Mouse (Mus musculus) left cerebral cortex, adult 11 months (tissue): ENCODE data around the gene Zfp385a.
A peak's percentile ranks its signal among the peaks of the same experiment; 100 is the strongest.

Experiments used
- DNase-seq: peaks from one replicate; pipeline ENCODE4 v3.0.0; 2022; ENCODE audit warnings: low spot score

Gene Zfp385a

DNA sequence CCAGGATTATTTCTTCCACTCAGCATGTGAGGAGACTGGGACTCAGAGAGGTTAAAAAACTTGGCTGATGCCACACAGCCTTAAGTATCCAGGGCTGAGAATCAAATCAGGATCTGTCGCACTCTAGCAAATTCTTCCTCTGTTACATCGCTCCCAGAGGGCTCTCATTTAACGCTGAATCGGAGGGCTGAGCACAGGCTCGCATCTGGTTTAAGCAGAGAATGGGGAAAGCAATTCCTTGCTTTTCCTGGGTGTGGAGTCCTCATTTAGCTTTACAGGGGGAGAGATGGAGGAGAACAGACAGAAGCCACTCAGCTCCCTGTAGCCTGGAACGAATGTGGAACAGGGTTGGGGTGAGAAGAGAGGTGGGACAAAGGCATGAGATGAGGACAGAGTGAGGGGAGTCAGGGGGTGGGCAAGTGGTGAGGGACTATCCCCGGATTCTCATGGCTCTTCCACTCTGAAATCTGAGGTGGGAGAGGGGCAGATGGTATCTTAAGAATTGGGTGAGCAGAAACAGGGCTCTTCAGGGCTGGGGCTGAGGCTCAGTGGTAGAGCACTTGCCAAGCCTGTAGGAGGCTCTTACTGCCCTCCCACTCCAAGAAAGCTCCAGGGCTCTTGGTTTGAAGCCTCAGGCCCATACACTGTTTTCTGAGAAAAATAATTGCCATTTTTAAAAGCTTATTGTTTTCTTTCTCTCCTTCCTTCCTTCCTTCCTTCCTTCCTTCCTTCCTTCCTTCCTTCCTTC is 4.2 kb downstream of the Zfp385a start:
- no peak for DNase-seq

DNA sequence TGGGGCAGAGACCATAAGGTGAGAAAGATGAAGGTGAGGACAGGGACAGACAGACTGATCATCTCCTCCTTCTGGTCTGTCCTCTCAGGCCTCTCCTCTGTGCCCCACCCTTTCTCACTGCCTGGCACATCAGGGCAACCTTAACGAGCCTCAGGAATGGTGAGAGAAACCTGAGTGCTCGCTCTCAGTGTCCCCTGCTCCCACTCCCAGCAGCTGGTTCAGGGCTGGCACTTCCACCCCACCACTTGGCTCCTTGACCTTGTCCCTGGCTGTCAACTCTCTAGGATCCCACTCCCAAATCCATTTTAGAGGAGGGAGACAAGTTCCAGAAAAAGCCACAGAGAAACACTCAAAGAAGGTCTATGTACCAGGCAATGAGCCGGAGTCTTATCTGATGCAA is 4.9 kb downstream of the Zfp385a start:
- no peak for DNase-seq

DNA sequence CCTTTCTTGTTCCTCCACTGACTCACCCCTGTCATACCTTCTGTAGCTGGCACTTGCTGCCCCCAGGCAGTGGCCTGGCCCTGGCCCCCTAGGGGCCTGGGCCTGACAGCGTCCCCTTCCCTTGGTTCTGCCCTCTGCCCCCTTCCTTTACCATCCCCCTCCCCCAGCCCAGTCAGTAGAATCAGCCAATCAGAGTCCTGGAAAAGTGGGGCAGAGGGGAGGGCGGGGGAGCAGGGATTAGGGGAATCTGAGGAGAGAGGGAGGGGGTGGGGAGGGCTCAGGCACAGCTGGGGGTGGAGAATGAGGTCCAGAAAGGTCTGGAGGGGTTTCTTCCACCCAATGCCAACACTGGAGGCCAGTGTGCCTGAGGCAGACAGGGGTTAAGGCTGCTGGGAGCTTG is 5.7 kb downstream of the Zfp385a start:
- DNase-seq, result no peak

DNA sequence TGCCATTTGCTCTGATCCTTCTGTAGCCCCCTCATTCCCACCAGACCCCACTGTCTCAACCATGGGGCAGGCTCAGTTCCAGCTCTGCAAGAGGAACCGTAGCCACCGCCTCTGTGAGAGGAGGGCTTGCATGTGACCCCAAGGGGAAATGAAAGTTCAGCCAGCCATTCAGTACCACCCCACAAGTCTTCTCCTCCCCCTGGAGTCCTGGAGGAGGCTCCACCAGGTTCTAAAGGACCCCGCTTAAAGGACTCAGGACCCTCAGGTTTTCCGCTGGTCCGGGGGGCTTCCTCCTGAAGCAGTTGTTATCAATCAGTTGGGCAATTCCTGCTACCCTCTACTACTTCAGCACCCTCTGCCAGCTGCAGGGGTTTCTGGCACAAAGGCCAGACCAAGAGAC is 6.2 kb downstream of the Zfp385a start:
- no peak for DNase-seq

DNA sequence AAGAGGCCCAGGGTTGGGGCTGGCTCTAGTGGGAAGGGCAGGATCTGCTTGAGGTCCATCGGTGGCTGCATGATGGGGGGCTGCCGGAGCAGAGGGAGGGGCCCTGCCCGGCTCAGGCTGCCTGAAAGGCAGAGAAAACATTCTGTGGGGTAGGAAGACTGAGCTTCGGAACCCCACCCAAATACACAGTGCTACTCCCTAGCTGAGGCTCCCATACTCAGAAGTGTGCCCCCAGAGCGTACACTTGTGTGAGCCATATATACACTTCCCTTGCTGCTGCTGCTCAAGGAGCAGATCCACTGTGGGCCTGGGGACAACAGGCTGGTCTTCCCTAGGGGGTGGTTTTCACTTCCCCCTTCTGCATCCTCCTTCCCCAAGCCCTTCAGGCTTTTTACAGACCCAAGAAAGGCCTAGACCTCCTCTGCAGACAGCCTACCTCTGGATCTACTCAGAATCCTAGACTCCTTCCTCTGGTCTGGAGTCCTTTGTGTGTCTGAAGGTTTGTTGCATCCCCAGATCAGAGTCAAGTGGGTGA is 6.7 kb downstream of the Zfp385a start:
- no peak for DNase-seq

DNA sequence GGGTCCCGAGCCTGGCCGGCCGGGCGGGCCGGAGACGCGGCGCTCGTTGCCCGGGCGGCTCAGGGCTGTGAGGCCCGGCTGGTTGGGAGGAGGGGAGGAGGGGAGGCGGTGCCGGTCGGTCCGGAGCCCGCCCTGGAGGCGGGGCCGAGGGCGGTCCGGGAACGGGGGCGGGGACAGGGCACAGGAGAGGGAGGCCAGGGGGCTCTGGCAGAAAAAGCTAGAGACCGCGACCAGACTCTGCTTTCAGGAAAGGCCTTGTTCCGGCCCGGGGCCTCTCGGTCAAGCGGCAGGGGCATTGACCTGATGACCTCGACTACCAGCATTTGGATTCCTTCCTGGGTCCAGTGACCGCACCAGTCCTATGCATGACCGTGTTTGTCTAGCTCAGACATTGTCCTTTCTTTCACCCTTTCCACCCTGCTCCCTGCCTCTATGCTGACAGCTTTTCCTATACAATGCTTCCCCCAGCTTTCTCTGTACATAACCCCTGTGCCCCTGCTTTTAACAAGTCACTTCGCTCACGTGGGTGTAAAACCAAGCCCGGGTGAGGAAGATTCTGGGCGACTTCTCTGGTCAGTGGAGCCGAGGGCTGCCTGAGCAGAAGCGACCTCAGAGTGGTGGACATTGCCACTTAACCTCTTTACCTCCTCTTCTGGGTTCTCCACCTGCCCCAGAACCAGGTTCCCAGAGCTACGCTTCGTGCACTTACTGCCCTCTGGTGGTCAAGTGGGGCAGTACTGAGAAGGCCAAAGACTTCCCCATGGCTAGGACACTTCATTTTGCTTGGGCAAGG is 16.2 kb downstream of the Zfp385a start:
- DNase-seq, result no peak

DNA sequence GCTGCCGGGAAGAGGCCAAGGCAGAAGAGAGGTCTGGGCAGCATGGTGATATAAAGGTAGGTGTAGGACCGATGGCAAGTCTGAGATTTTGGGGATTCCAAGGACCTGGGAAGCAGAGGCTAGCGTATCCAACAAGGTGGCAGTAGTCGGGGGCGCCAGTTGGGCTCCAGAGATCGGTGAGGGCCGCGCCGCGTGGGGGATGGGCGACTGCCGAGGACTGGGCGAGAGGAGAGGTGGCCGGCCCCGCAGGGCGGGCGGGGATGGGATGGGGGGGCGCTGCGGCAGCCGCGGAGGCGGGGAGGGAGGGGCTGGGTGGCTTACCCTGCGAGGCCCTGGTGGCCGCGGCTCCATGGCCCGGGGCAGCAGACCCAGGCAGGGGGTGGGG is 16.8 kb downstream of the Zfp385a start:
- no peak for DNase-seq

DNA sequence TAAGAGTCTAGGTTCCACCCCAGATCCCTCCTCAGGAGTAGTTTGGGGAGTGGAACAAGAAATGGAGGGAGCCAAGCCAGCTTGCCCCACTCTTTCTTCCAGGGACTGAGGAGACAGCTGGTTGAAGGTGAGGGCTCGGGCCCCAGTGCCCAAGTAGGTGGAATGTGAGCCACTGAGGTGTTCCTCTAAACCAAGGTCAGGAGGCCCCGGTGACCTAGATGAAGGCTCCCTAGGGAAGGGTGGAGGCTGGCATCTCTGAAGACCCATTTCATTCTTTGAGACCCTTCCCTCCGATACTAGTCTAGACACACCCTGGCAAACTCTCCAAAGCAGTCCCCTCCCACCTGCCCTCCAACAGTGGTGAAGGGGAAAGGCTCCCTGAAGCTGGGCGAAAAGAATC is 17.5 kb downstream of the Zfp385a start:
- DNase-seq, result no peak

DNA sequence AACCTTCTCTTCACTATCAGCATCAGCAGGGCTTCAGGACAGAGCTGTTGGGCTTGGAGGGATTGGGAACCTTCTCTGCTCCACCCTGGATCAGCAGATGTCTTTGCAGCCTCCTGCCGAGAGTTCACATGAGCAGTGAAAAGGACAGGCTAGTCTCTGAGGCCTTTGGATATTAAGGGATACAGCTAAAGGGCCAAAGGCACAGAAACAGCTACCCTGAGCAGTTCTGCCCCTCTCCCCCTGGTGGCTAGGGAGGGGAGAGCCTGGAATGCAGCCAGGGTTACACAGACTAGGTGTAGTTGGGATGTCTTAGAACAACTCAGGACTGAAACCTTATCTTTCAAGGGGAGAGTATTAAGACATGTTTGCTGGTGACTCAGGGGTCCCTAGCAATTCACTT is 18.8 kb downstream of the Zfp385a start:
- DNase-seq, result no peak

DNA sequence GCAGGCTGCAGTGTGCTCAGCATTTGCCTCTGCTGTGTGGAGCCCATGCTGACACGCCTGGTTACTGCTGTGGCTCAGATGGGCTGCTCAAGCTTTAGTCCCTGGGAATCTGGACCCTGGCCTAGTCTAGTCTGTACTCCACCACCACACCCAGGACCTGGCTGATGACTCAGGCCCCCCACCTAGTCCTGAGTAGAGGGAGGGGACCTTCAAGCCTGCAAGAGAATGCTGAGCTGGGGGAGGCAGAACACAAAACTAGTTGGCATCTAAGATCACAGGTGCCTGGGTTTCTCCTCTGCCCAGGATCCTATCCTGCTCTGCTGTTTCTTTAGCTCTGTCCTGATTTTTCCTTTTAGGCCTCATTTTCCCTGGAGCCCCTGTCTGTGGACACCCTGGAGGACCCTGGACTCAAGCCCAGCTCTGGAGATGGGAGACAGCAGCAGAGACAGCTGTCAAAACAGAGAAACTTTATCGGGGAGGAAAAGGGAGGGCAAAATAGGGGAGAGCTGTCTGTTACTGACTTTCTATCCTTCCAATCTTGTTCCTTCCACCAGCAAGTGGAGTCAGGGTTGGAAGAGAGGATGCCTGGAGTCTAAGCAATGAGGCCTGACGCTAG is 21.6 kb downstream of the Zfp385a start:
- no peak for DNase-seq

DNA sequence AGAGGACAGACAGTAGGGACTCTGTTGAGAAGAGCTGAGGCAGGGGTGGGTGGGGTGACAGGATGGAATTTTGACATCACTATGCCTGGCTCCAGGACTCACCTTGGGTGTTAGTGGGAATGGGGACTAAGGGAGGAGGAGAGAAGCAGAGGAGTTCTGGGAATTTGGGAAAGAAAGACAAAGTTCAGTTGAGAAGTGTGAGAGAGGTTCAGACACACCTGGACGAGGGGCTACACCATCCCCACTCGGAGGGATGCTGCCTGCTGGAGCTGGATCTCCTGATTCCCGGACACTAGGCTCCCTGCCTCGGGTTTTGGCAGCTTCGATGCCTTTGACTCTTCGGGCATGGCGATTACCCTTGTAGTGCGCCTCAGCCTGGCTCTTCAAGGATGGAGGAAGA is 22.2 kb downstream of the Zfp385a start:
- DNase-seq, result no peak

DNA sequence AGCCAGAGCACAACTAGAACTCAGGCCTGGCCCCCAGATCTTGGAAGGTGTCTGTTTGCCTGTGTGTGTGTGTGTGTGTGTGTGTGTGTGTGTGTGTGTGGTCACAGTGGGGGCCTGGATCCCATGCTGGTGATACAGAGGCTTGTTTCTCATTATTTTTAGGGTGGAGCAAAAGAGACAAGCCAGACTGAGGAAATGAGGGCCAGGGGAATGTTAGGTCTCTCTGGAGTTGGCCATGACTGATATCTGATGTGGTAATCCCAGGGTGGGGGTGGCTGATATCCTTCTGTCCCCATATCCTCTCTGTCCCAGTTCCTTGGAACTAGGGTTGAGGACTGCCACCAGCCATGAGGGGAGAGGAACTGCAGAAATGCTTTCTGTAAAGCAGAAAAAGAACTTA is 22.8 kb downstream of the Zfp385a start:
- DNase-seq, result no peak

DNA sequence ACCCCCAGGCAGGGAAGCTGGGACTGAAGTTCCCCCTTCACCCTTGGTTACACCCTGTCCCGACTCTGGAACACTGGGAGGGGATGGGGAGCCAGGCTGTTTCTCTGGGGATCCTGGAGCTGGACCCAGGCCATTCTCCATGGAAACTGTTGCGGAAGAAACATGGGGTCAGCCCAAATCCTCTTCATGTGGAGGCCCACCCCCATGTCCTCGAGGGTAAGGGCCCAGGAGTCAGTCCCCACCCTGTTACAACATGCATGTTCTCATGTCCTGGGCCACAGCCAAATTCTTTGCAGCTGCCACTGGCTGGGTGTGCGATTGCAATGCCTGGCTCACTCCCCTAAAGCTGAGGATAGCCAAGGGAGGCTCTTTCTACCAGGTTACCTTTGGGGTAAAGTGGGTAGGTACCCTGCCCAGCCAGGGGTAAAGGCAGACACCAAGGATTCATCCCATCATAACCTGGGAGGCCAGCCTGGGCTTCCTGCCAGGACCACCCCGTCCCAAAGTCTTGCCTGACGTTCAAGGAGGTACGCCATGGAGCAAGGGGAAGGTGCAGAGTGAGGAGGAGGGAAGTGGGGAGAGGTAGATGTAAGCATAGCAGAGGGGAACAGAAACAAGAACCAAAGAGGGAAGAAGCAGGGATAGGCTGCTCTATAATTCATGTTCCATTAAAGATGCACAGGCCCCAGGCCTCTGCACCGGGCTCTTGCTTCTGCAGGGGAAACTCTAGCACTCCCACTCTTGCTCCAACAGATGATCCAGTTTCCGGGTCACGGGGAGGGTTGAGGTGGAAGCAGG is 23.7 kb downstream of the Zfp385a start:
- no peak for DNase-seq

DNA sequence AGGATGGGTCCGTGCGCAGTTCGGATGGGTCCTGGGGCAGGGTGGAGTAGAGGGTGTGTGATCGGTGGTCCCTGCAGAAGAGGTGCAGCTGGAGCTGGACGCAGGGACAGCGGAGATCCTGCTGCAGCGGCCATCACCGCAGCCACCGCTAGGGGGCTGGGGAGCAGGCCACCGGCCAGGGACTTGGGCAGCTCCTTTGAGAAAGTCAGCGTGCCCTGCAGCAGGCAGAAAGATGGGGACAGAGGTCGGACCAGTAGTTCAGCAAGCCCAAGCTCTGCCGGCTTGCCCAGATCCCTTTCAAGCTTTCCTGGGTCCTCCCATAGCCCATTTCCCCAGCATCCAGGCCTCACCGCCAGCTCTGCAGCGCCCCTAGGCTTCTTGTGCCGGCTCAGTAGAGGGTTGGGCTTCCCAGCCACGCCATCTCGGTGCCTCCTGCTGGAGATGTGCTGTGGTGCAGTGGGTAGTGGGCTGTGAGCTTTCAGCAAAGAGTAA is 24.8 kb downstream of the Zfp385a start:
- no peak for DNase-seq

DNA sequence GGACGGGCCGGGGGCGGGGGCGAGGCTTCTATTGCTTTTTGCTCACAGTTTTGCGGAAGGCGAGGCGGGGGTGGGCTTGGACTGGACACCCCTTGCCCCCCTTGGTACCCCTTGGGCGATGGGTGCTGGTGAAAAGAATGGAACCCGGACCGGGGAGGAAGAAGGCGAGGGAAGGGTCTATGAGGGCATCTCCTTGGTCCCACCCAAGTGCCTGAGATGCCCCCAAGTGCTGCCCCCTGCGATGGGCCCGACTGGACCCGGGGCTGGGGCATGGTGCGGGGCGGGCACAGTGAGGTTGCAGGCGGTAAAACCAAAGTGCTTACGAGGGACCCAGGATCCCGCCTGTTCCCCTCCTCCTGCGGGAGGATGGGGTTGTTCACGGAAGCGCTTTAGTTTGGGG is 25.7 kb downstream of the Zfp385a start:
- DNase-seq, result no peak

DNA sequence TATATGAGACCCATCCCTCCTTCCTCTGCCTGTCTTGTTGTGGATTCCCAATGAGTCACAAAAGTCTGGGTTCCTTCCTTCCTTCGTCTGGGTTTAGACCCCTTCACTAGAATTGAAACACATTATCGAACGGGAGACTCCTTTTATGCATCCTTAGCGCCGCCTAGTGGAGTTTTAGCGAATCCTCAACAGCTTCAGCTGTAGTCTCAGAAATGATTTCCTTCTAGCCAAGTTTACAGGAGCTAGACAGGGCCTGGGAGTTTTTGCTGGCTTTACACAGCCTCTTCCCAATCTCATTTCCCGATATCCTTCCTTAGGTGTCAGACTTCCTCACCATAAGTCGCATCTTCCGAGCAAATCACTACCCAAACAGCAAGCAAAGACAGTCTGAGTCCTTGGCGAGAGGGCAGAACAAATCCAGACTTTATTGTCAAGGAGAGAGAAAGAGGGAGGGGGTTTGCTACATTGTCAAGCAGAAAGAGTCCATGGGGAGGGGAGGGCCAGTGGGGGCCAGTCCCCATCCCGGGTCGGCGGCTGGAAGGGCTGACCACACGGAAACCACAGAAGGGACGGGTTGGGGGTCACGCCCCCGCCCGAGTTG is 26.3 kb downstream of the Zfp385a start:
- DNase-seq, result no peak

DNA sequence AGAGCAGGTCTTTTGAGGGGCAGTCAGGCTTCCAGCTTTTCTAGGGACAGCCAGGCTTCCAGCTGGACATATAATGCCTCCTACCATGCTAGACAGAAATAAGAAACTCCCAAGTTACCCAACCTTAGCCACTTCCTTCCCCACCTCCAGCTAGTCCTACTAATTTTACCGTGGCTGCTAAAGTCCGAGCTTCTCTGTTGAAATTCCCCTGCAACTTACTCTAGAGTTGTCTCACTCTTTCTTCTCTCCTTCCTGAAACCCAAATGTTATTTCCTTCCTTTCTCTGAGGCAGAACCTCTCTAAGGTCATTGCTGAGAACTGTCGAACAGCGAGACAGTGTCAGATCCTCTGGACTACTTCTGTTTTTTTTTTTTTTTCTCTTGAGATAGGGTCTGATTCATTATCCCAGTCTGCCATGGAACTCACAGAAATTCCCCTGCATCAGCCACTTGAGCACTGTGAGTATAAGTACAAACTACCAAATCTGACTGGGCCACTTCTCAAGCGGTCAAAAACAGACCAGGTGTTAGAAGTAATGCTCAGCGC is 29.5 kb downstream of the Zfp385a start, which contains the start of gene Gpr84:
TSS of gene Gpr84 (minus strand) at position 248 of the 546 bp plus-strand sequence.
- no peak for DNase-seq

DNA sequence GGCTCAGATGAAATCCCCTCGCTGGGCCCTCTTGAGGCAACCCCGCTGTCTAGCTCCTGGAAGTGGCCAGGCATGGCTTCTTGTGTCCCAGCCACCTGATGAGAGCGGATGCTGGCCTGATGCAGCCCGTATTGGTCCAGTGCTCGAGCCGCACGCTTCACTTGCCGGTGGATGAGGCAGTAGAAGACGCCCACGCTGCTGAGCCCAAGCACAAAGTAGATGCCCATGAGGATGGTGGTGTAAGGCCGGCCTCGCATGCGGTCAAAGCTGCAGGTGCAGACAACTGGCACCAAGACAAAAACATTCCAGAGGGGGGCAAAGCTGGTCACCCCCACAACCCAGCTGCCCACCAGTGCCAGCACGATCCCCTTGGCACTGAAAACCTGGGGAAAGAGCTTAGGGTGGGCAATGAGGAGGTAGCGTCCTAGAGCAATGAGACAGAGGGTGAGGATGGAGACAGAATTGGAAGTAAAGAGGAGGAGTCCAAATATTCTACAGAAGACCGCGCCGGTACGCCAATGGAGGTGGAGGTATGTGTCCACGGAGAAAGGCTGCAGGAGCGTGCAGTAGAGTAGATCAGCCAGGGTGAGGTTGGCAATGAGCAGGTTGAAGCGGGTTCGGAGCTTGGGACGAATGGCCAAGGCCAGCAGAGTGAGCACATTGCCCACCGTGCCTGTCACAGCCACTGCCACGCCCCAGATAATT is 30.9 kb downstream of the Zfp385a start:
- DNase-seq, result no peak

DNA sequence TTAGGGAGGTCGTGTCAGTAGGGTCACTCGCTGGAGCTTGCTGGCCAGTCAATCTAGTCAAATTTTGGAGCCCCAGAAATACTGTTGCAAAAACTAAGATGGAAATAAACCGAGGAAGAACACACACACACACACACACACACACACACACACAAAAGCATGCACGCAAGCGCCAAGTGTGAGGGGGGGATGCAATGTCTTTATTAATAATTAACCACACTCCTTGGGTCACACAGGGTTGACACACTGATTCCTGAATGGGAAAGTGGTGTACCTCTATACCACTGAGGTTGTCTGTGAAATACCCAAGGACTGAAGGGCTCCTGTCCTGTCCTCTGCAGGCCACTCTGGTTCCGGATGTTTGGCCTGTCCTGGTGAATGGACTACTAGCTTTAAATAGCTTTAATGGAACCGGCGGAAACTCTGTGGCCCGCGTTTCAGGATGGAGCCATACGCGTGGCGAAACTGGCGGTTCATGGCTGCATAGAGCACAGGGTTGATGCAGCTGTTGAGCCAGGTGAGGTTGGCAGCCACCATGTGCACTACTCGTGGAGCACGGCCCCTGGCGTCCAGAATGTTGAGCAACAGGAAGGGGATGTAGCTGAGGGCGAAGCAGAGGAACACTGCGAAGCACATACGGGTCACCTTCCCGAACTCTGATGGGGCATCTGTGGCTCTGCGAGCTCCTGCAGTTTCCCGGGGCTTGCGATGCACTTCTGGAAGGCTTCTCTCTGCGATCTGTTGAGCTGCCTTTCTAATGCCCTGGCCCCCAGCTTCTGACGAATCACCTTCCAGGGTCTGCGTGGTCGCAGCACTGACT is 31.6 kb downstream of the Zfp385a start:
- DNase-seq, result no peak

DNA sequence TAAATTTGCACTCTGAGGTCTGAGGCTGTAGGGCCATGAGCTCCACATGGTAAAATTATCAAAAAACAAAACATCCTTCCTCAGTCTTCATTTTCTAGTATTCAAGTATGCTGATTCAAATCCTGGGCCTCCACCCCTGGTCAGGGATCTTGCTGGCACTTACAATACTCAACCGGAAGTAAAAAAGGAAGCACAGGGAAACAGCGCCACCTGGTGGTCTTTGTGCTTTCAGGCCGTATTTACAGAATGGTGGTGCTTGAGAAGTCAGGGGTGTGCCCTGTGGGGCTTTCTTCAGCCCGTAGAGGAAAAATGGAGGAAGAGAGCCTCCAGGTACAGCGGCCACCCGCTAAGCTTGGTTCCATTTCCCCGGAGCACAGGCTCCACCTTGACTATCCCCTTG is 32.8 kb downstream of the Zfp385a start:
- DNase-seq, result peak; percentile 87
